Mouse (Mus musculus) heart, adult 8-10 months (tissue): ENCODE measurements at regions not wholly inside any gene's neighbourhood (a gene's known extent, or its start where the extent isn't known, plus 50 kb on each side); places are given as distances from the start of the nearest gene placed in this dataset.
"Not testable (repeated sequence)": the region's sequence is repeated elsewhere in the genome, so short reads cannot be mapped to it uniquely, and the experiment has no call there.

Experiments used
- DNase-seq: peaks from one replicate; pipeline ENCODE4 v3.0.0; 2022; ENCODE audit warnings: low spot score

GRCm38 (mm10) chr15:8831720-8832620, 121.4 kb upstream of the Slc1a3 start:
- no peak for DNase-seq

DNA sequence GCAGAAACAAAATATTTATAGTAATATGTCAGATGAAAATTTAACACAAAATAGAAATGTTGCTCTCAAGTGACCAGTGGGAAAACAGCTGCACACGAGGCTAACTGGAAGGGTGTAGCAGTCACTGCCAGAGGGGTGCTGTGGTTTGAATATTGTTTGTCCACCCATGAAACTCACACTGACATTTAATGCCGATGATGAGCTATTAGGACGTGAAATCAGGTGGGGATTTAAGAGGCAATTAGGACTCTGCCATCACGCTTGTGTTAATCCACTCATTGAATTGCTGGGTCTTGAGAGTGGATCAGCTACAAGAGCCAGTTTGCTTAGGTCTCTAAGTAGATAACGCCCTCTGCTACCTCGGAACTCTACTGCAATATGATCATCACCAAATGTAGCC, 114.3 kb upstream of the Slc1a3 start:
- no peak for DNase-seq

GRCm38 (mm10) chr15:8822795-8823194, 112.2 kb upstream of the Slc1a3 start:
- not testable (repeated sequence) for DNase-seq

GRCm38 (mm10) chr15:8817542-8817941, 107.0 kb upstream of the Slc1a3 start:
- no peak for DNase-seq

- DNase-seq, result no peak
These were observed 106.2 kb upstream of the Slc1a3 start for GRCm38 (mm10) chr15:8816501-8817368.

DNA sequence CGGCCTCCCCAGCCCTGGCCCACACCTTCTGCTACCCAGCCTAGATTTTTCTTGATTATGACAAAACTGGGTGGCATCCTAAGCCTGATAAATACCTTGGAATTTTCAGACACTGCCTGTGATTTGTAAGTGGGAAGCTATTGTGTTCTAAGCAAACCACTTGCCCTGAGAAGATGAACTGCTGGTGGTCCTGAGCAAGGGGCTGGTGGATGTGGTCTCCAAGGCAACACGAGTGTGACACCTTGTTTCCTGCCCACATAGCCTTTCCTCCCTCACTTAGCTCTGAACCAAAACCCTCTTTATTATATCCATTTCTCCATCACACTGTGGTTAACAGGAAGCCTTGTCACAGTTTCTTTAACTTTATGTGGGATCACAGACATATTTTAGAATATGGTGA, 105.4 kb upstream of the Slc1a3 start:
- DNase-seq, result no peak

GRCm38 (mm10) chr15:8815277-8815676, 104.7 kb upstream of the Slc1a3 start:
- DNase-seq, result no peak

- DNase-seq, result peak; percentile 3
These were observed 95.8 kb upstream of the Slc1a3 start for GRCm38 (mm10) chr15:8806354-8806753.

- DNase-seq, result not testable (repeated sequence)
These were observed 95.0 kb upstream of the Slc1a3 start for GRCm38 (mm10) chr15:8805565-8805964.

DNA sequence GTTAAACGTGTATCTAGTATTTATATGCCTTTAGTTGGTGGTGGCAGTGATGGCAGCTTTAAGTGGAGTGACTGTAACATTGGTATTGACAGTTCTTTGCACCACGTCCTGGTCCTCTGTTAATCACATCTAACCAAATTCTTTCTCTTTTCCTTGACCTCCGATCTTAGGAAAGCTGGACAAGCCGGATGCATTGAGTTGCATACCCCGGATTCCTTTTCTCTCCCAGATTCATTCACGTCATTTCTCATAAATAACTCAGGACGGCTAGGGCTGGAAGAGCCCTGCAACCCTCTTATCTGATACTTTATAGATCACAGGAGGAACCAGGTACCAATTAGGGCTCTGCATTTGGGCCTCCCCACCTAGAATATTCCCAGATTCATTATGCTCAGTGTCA, 91.5 kb upstream of the Slc1a3 start:
- no peak for DNase-seq

- DNase-seq, result no peak
These were observed 86.5 kb upstream of the Slc1a3 start for GRCm38 (mm10) chr15:8797015-8797414.

GRCm38 (mm10) chr15:8792106-8792505, 81.5 kb upstream of the Slc1a3 start:
- DNase-seq, result no peak

DNA sequence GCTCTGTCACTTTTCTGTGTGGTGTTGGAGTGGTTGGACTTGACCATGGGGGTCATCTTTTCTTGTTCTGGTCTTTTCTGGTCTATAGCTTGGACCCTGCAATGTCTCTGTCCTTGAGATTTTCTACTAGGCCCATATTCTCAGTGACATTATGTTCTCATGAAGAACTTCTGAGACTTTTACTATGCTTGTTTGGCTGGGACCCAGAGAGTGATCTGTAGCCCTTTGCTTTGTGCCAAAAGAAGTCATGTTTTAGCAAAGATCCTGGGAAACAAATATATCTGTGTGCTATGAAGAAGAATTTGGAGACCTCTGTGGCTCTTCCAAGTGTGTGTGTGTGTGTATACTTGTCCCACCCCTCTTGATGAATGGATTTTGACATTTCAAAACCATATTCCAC, 79.4 kb upstream of the Slc1a3 start:
- no peak for DNase-seq

DNA sequence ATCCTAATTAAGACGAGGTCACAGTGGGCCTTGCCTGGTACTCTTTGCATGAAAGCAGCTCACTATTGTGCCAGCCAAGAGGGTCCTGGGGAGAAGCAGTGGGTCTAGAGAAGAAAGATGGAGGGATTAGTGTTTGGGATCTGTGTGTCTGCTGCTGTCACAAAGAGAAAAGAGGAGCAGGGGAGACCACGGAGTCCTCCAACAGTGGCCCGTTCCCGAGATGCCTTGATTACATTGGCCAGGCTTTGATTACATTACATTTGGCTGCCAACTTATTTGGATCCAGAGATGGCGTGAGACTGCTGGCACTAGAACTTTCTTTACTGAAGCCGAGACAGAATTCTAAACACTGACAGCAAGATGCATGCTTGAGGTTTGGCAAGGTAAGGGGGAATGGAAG, 78.4 kb upstream of the Slc1a3 start:
- no peak for DNase-seq

- no peak for DNase-seq
These were observed 75.0 kb upstream of the Slc1a3 start for GRCm38 (mm10) chr15:8785537-8785936.

DNA sequence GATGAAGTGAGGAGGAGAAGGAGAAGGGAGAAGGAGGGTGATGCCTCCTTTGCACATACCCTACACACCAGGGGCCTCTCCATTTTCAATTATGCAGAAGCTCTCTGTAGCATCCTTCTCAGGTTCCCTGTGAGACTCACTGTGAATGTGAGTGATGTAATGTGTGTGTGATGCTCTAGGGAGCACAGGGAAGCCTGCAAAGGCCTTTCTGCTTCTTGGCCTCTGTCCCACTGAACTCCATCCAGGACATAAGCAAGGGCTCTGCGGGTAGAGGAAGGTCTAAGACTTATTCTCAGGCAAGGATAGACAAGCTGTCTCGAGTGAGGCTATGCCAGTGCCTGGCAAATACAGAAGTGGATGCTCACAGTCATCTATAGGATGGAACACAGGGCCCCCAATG, 73.0 kb upstream of the Slc1a3 start:
- no peak for DNase-seq

- DNase-seq, result no peak
These were observed 72.5 kb upstream of the Slc1a3 start for GRCm38 (mm10) chr15:8783036-8783435.

GRCm38 (mm10) chr15:8782131-8782507, 71.6 kb upstream of the Slc1a3 start:
- no peak for DNase-seq

DNA sequence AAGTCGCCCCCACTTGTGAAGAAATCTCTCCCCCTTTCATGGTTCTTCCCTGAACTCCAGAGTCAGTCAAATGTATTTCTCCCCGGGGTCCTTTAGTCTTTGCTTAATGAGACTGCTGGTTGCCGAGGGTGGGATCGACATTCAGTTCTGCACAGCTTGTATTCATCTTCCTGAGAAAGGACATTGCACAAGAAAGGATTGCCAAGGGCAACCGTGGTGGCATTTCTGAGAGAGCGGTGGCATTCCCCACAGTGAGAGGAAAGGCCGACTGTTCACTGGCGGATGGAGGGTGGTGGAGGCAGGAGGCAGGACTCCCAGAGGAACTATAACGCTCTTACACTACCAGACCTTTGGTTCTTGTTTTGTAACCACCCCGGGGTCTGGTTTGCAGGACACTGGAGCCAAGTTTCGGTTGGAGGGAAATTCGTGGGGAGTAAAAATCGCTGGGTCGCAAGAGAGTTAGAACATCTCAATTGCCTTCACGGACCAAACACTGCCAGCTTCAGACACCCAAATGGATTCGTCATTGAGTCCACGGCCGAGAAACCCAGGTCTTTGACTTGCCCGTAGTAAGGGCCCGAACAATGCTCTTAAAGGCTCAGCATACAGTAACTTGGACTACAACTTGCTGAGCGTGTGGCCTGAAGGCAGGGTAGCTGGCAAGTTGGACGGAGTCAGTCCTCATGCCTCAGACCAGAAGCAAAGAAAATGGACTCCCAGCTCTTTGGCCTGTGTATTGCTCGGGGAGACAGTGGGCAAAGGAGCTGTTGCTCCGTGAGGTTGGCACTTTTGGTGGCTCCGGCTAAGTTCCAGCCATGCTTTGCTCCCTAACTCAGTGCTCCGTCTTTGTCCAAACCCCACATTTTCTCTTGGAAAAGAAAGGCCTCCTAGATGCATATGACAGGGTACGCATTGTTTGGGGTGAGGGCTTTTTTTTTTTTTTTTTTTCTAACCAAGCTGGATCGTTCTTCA, 70.9 kb upstream of the Slc1a3 start:
- DNase-seq, result no peak

- no peak for DNase-seq
These were observed 69.9 kb upstream of the Slc1a3 start for GRCm38 (mm10) chr15:8780371-8780866.
